Mouse (Mus musculus): ENCODE data around the gene Spag6l. TPM values are rescaled to one million over a fixed set of nuclear protein-coding genes. Genes with fewer than 3 reads are reported as not detected.
A peak's percentile ranks its signal among the peaks of the same experiment; 100 is the strongest.
"Not testable (repeated sequence)": the region's sequence is repeated elsewhere in the genome, so short reads cannot be mapped to it uniquely, and the experiment has no call there.

Gene Spag6l
- polyA plus RNA-seq, 1 experiment from 2014 or later: 2.2 TPM

DNA sequence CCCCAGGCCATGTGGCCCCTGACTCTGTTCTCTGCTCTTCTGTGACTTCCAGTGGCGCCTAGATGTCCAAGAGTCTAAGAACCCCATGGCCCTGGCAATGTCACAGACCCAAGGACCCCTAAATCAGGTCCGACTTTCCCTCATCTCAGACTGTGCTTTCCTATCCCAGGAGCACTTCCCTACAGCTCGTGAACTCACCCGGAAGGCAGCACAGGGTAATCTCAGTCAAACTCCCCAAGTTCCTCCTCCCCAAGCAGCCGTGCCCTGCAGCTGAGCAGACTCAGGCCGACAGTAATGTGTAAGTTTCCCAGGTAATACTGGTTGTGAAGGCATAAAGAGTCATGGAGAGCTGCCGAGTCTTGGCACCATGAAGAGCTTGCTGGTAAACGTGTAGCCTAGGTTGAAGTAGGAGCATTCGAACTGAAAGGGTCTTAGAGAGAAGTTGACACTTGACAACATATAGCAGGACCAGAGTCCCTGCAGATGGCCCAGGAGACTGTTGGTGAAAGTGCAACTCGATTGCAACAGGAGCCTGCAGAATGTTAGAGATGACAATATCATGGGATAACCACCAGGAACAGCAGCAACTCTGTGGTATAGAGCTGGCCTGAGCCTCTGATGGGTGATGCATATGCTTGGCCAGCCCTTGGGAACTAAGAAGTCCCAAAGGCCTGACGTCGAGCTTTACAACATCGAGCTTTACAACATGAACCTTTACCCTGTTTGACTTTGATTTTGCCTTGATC lies 27.6 kb upstream of the Spag6l start:
- Histone ChIP-seq H3K36me3 (ENCODE audit: control insufficient read depth, insufficient read depth, low read length) (no peaks in the 10 kb centered on the region), H3K27ac (ENCODE audit: low read depth, low read length) (no peak overlapping the region), H3K9me3 (ENCODE audit: control insufficient read depth, low read length) (no peaks in the 10 kb centered on the region), H3K4me3 (ENCODE audit: low read depth, low read length) (no peak overlapping the region), H3K9ac (ENCODE audit: low read length) (no peak overlapping the region), H3K27me3 (ENCODE audit: control insufficient read depth, insufficient read depth, low read length) (no peaks in the 10 kb centered on the region), H3K4me1 (ENCODE audit: control insufficient read depth, insufficient read depth, low read length) (no peaks in the 10 kb centered on the region), H3K4me2 (no peak overlapping the region)
- DNase-seq (ENCODE audit: low spot score, missing footprints): no peak
- 74% methylated on average over 13 of the region's 13 CpGs for WGBS
- ATAC-seq (ENCODE audit: low FRiP score): no peak

DNA sequence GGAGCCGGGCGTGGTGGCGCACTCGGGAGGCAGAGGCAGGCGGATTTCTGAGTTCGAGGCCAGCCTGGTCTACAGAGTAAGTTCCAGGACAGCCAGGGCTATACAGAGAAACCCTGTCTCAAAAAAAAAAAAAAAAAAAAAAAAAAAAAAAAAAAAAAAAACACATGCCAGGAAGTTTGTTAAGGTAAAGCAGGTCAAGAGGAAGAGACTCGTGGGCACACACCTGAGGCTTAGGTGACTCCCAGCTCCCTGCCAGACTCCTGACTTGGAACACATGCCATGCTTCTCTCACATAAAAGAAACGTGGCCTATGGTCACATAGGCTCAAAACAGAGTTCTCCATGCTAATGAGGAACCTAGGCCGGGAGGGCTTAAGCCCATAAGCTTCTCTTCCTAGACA lies 26.8 kb upstream of the Spag6l start:
- H3K9me3 ChIP-seq (ENCODE audit: control insufficient read depth, low read length); H3K27me3 ChIP-seq (ENCODE audit: control insufficient read depth, insufficient read depth, low read length); H3K27ac ChIP-seq (ENCODE audit: low read depth, low read length); H3K4me2 ChIP-seq; ATAC-seq (ENCODE audit: low FRiP score); H3K4me3 ChIP-seq (ENCODE audit: low read depth, low read length); H3K36me3 ChIP-seq (ENCODE audit: control insufficient read depth, insufficient read depth, low read length); H3K9ac ChIP-seq (ENCODE audit: low read length); H3K4me1 ChIP-seq (ENCODE audit: control insufficient read depth, insufficient read depth, low read length); DNase-seq (ENCODE audit: low spot score, missing footprints): not testable (repeated sequence)
- WGBS: 87% methylated on average over 9 of the region's 9 CpGs

DNA sequence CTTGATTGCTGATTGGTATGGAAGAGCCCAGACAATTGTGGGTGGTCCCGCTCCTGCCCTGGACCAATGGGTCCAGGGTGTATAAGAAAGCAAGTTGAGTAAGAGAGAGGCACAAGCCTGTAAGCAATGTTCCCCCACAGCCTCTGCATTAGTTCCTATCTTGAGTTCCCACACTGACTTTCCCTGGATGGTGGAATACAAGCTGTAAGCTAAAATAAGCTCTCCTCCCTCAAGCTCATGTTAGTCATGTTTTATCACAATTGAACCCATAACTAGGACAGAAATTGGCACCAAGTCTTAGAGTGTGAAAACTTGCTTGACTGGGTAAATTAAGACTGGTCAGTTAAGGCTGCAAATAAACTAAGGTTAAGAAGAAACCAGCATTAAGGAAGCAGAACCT lies 26.3 kb upstream of the Spag6l start:
- Histone ChIP-seq H3K27ac (ENCODE audit: low read depth, low read length) (no peak overlapping the region), H3K36me3 (ENCODE audit: control insufficient read depth, insufficient read depth, low read length) (no peaks in the 10 kb centered on the region), H3K27me3 (ENCODE audit: control insufficient read depth, insufficient read depth, low read length) (no peaks in the 10 kb centered on the region), H3K4me2 (no peak overlapping the region), H3K9me3 (ENCODE audit: control insufficient read depth, low read length) (no peaks in the 10 kb centered on the region), H3K4me3 (ENCODE audit: low read depth, low read length) (no peak overlapping the region), H3K9ac (ENCODE audit: low read length) (no peak overlapping the region), H3K4me1 (ENCODE audit: control insufficient read depth, insufficient read depth, low read length) (no peaks in the 10 kb centered on the region)
- ATAC-seq (ENCODE audit: low FRiP score) (no peak), DNase-seq (ENCODE audit: low spot score, missing footprints) (no peak)
- 97% methylated on average over 1 of the region's 1 CpGs for WGBS

DNA sequence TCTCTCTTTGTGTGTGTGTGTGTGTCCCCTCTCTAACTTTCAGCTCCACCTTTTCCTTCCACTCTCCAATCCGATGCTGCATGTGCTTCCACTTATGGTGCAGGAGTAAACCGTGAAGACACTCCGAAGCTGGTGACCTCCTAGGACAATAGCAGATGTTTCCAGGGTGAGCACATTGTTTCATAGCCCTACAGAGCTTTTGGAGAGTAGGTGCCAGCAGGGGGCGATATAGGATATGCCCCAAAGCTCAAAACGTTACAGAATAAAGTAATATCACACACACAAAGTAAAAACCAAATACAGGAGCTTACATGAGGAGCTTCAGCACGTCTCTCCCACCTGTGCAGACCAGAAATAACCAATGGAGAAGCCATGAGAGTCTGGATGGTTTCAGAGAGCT lies 25.6 kb upstream of the Spag6l start:
- Histone ChIP-seq H3K9ac (ENCODE audit: low read length) (no peak overlapping the region), H3K9me3 (ENCODE audit: control insufficient read depth, low read length) (no peaks in the 10 kb centered on the region), H3K4me2 (no peak overlapping the region), H3K27me3 (ENCODE audit: control insufficient read depth, insufficient read depth, low read length) (no peaks in the 10 kb centered on the region), H3K27ac (ENCODE audit: low read depth, low read length) (no peak overlapping the region), H3K4me3 (ENCODE audit: low read depth, low read length) (no peak overlapping the region), H3K4me1 (ENCODE audit: control insufficient read depth, insufficient read depth, low read length) (no peaks in the 10 kb centered on the region), H3K36me3 (ENCODE audit: control insufficient read depth, insufficient read depth, low read length) (no peaks in the 10 kb centered on the region)
- 40% methylated on average over 6 of the region's 6 CpGs for WGBS
- DNase-seq (ENCODE audit: low spot score, missing footprints) (no peak), ATAC-seq (ENCODE audit: low FRiP score) (no peak)

DNA sequence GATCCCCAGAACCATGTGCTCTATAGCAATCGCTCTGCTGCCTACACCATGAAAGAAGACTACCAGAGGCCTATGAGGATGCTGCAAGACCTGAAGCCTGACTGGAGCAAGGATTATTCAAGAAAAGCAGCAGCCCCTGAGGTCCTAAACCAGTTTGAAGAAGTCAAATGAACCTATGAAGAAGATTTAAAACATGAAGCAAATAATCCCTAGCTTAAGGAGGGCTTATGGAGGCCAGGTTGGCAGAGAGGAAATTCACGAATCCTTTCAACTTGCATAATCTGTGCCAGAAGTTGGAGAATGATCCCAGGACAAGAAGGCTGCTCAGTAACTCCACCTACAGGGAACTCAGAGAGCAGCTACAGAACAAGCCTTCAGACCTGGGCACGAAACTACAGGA lies 23.2 kb upstream of the Spag6l start:
- DNase-seq (ENCODE audit: low spot score, missing footprints): no peak
- Histone ChIP-seq H3K9ac (ENCODE audit: low read length) (no peak overlapping the region), H3K36me3 (ENCODE audit: control insufficient read depth, insufficient read depth, low read length) (no peaks in the 10 kb centered on the region), H3K27ac (ENCODE audit: low read depth, low read length) (no peak overlapping the region), H3K9me3 (ENCODE audit: control insufficient read depth, low read length) (no peaks in the 10 kb centered on the region), H3K27me3 (ENCODE audit: control insufficient read depth, insufficient read depth, low read length) (no peaks in the 10 kb centered on the region), H3K4me2 (no peak overlapping the region), H3K4me3 (ENCODE audit: low read depth, low read length) (no peak overlapping the region), H3K4me1 (ENCODE audit: control insufficient read depth, insufficient read depth, low read length) (no peaks in the 10 kb centered on the region)
- no peak for ATAC-seq (ENCODE audit: low FRiP score)
- 80% methylated on average over 3 of the region's 3 CpGs for WGBS

DNA sequence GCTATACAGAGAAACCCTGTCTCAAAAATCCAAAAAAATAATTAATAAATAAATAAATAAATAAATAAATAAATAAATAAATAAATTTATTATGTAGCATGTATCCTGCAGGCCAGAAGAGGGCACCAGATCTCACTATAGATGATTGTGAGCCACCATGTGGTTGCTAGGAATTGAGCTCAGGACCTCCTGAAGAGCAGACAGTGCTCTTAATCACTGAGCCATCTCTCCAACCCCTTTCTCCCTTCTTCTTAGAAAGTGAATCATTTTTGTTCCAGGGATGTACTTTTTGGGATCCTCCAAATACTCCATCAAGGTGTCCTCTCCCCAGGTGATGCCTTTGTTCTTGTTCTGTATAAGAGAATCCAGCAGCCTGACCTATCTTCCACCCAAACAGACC lies 19.9 kb upstream of the Spag6l start:
- Histone ChIP-seq H3K4me1 (ENCODE audit: control insufficient read depth, insufficient read depth, low read length) (no peaks in the 10 kb centered on the region), H3K36me3 (ENCODE audit: control insufficient read depth, insufficient read depth, low read length) (no peaks in the 10 kb centered on the region), H3K4me3 (ENCODE audit: low read depth, low read length) (no peak overlapping the region), H3K9me3 (ENCODE audit: control insufficient read depth, low read length) (no peaks in the 10 kb centered on the region), H3K4me2 (no peak overlapping the region), H3K27ac (ENCODE audit: low read depth, low read length) (no peak overlapping the region), H3K9ac (ENCODE audit: low read length) (no peak overlapping the region), H3K27me3 (ENCODE audit: control insufficient read depth, insufficient read depth, low read length) (no peaks in the 10 kb centered on the region)
- ATAC-seq (ENCODE audit: low FRiP score) (no peak), DNase-seq (ENCODE audit: low spot score, missing footprints) (no peak)

DNA sequence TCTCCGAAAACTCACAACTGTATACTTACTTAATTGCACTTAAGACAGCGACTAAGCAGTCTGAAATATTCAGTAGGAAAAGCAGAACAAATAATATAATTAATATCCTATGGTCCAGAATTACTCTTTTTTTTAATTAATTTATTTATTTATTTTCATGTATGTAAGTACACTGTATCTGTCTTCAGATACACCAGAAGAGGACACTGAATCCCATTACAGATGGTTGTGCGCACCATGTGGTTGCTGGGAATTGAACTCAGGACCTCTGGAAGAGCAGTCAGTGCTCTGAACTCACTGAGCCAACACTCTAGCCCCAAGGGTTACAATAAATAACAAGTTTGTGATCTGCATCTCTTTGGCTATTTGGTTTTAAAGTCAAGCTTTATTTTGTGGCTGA lies 415 bp upstream of the Spag6l start:
- no peak overlapping the region for H3K4me2 ChIP-seq
- no peaks in the 10 kb centered on the region for H3K4me1 ChIP-seq (ENCODE audit: control insufficient read depth, insufficient read depth, low read length)
- H3K36me3 ChIP-seq (ENCODE audit: control insufficient read depth, insufficient read depth, low read length): no peaks in the 10 kb centered on the region
- H3K27ac ChIP-seq (ENCODE audit: low read depth, low read length): no peak overlapping the region
- H3K9ac ChIP-seq (ENCODE audit: low read length): no peak overlapping the region
- no peaks in the 10 kb centered on the region for H3K27me3 ChIP-seq (ENCODE audit: control insufficient read depth, insufficient read depth, low read length)
- no peak overlapping the region for H3K4me3 ChIP-seq (ENCODE audit: low read depth, low read length)
- H3K9me3 ChIP-seq (ENCODE audit: control insufficient read depth, low read length): no peaks in the 10 kb centered on the region
- 83% methylated on average over 3 of the region's 3 CpGs for WGBS
- ATAC-seq (ENCODE audit: low FRiP score) (peak; percentile 40; the same call in 1 of the 2 replicates), DNase-seq (ENCODE audit: low spot score, missing footprints) (no peak)

DNA sequence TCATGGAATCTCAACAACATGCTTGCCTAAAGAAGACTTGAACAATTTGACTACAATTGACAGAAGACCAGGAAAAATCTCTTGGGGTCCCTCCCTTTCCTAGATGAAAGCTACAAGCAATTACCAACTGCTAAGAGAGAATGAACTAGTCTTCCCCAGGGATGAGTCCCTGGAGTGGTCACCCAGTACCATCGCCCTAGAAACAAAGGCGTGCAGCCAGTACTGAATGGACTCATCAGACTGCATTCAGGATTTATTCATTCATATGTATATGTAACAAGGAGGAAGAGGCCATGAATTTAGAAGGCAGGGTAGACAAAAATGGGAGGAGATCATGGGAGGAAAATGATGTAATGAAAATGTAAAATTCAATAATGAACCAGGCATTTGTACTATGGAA lies 3.0 kb downstream of the Spag6l start:
- 79% methylated on average over 2 of the region's 2 CpGs for WGBS
- no peak for DNase-seq (ENCODE audit: low spot score, missing footprints)

DNA sequence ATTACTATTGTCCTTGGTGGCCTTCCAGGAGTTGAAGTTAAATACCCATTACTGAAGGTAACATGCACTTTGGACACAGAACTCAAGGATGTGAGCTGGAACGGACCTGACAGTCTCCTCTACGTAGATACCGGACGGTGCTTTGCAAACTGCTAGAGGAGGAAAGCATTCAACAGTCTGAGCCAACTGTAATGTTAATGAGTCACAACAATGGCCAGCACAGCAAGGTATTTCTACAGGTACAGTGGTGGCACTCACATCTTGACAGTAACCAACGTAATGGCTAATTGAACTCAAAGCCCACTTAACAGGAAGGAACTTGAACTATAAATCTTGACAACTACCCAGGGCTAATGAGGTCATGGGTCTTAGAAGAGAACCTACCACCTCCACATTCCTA lies 3.8 kb downstream of the Spag6l start:
- 38% methylated on average over 5 of the region's 5 CpGs for WGBS
- Histone ChIP-seq H3K27me3 (ENCODE audit: control insufficient read depth, insufficient read depth, low read length) (no peaks in the 10 kb centered on the region), H3K4me3 (ENCODE audit: low read depth, low read length) (no peak overlapping the region), H3K9ac (ENCODE audit: low read length) (no peak overlapping the region), H3K4me1 (ENCODE audit: control insufficient read depth, insufficient read depth, low read length) (no peaks in the 10 kb centered on the region), H3K9me3 (ENCODE audit: control insufficient read depth, low read length) (no peaks in the 10 kb centered on the region), H3K36me3 (ENCODE audit: control insufficient read depth, insufficient read depth, low read length) (no peaks in the 10 kb centered on the region), H3K27ac (ENCODE audit: low read depth, low read length) (no peak overlapping the region), H3K4me2 (no peak overlapping the region)
- ATAC-seq (ENCODE audit: low FRiP score) (no peak), DNase-seq (ENCODE audit: low spot score, missing footprints) (no peak)

More for the DNA sequence above, 3.0 kb downstream of the Spag6l start:
- Histone ChIP-seq H3K27me3 (ENCODE audit: control insufficient read depth, insufficient read depth, low read length) (no peaks in the 10 kb centered on the region), H3K27ac (ENCODE audit: low read depth, low read length) (no peak overlapping the region), H3K36me3 (ENCODE audit: control insufficient read depth, insufficient read depth, low read length) (no peaks in the 10 kb centered on the region), H3K9me3 (ENCODE audit: control insufficient read depth, low read length) (no peaks in the 10 kb centered on the region), H3K4me3 (ENCODE audit: low read depth, low read length) (no peak overlapping the region), H3K4me2 (no peak overlapping the region), H3K4me1 (ENCODE audit: control insufficient read depth, insufficient read depth, low read length) (no peaks in the 10 kb centered on the region), H3K9ac (ENCODE audit: low read length) (no peak overlapping the region)
- no peak for ATAC-seq (ENCODE audit: low FRiP score)

Measured in midbrain, embryonic 11.5 days (tissue).